Mouse (Mus musculus): Measurements from ENCODE around the gene Brpf3. TPM values are rescaled to one million over a fixed set of nuclear protein-coding genes. Genes with fewer than 3 reads are reported as not detected.

Brpf3 gene
- total and polyA plus RNA-seq, 2 experiments from 2014 or later: 4.9 to 21.5 TPM

- TF ChIP-seq CTCF (IDR thresholded peaks at IDR 0.05): no peak
- H3K27me3 ChIP-seq (ENCODE audit: insufficient read depth, low read length): no peaks in the 10 kb centered on the region
- 40% methylated on average over 12 of the region's 12 CpGs for WGBS
- H3K4me1 ChIP-seq (ENCODE audit: insufficient read depth, low read length): no peaks in the 10 kb centered on the region
- no peak for ATAC-seq (ENCODE audit: low FRiP score)
- no peak within 1 kb of the TSS for H3K4me3 ChIP-seq (ENCODE audit: low read depth, low read length)
- no peak within 1 kb of the TSS for H3K4me2 ChIP-seq (ENCODE audit: low read depth, low read length, poor library complexity, severe bottlenecking)
- no peaks in the 10 kb centered on the region for H3K36me3 ChIP-seq (ENCODE audit: insufficient read depth, low read length)
- H3K27ac ChIP-seq (ENCODE audit: low read depth, low read length): no peak within 1 kb of the TSS
- no peak within 1 kb of the TSS for H3K9ac ChIP-seq (replicated peaks; ENCODE audit: low read length, poor library complexity, severe bottlenecking)
- no peak for DNase-seq (ENCODE audit: low spot score)
- H3K9me3 ChIP-seq (ENCODE audit: low read length): 0 out of 2 replicates have a peak, but pooled peaks cover 2% of the 10 kb centered on the region
Measured at GRCm38 (mm10) chr17:28858205-28858604, 57.3 kb downstream of the Brpf3 start, which contains the start of gene Pnpla1. Gene Pnpla1 (plus strand): TSS chr17:28858411.

- H3K4me2 ChIP-seq (ENCODE audit: low read depth, low read length, poor library complexity, severe bottlenecking): no peak overlapping the region
- 74% methylated on average over 7 of the region's 7 CpGs for WGBS
- H3K27ac ChIP-seq (ENCODE audit: low read depth, low read length): no peak overlapping the region
- H3K9me3 ChIP-seq (ENCODE audit: low read length): no peaks in the 10 kb centered on the region
- H3K9ac ChIP-seq (replicated peaks; ENCODE audit: low read length, poor library complexity, severe bottlenecking): no peak overlapping the region
- H3K4me1 ChIP-seq (ENCODE audit: insufficient read depth, low read length): peaks cover 3% of the 10 kb centered on the region; the same call in 1 of the 2 replicates
- H3K4me3 ChIP-seq (ENCODE audit: low read depth, low read length): no peak overlapping the region
- DNase-seq (ENCODE audit: low spot score): no peak
- no peaks in the 10 kb centered on the region for H3K27me3 ChIP-seq (ENCODE audit: insufficient read depth, low read length)
- no peak for TF ChIP-seq CTCF (IDR thresholded peaks at IDR 0.05)
- H3K36me3 ChIP-seq (ENCODE audit: insufficient read depth, low read length): no peaks in the 10 kb centered on the region
- ATAC-seq (ENCODE audit: low FRiP score): no peak
Measured at GRCm38 (mm10) chr17:28863926-28864325, 63.0 kb downstream of the Brpf3 start.

- WGBS: 87% methylated on average over 6 of the region's 6 CpGs
- Histone ChIP-seq H3K4me2 (ENCODE audit: low read depth, low read length, poor library complexity, severe bottlenecking) (no peak overlapping the region), H3K9ac (replicated peaks; ENCODE audit: low read length, poor library complexity, severe bottlenecking) (no peak overlapping the region), H3K9me3 (ENCODE audit: low read length) (no peaks in the 10 kb centered on the region), H3K27ac (ENCODE audit: low read depth, low read length) (no peak overlapping the region), H3K4me1 (ENCODE audit: insufficient read depth, low read length) (peaks cover 4% of the 10 kb centered on the region; the same call in 1 of the 2 replicates), H3K27me3 (ENCODE audit: insufficient read depth, low read length) (no peaks in the 10 kb centered on the region), H3K36me3 (ENCODE audit: insufficient read depth, low read length) (no peaks in the 10 kb centered on the region), H3K4me3 (ENCODE audit: low read depth, low read length) (no peak overlapping the region)
- DNase-seq (ENCODE audit: low spot score): no peak
- TF ChIP-seq CTCF (IDR thresholded peaks at IDR 0.05): no peak
- ATAC-seq (ENCODE audit: low FRiP score): no peak
Measured at GRCm38 (mm10) chr17:28864464-28864863, 63.6 kb downstream of the Brpf3 start.

- no peak overlapping the region for H3K9ac ChIP-seq (replicated peaks; ENCODE audit: low read length, poor library complexity, severe bottlenecking)
- TF ChIP-seq CTCF (IDR thresholded peaks at IDR 0.05): no peak
- H3K4me2 ChIP-seq (ENCODE audit: low read depth, low read length, poor library complexity, severe bottlenecking): no peak overlapping the region
- H3K4me3 ChIP-seq (ENCODE audit: low read depth, low read length): no peak overlapping the region
- no peak overlapping the region for H3K27ac ChIP-seq (ENCODE audit: low read depth, low read length)
- H3K36me3 ChIP-seq (ENCODE audit: insufficient read depth, low read length): no peaks in the 10 kb centered on the region
- peaks cover 11% of the 10 kb centered on the region; the same call in 1 of the 2 replicates for H3K4me1 ChIP-seq (ENCODE audit: insufficient read depth, low read length)
- no peaks in the 10 kb centered on the region for H3K27me3 ChIP-seq (ENCODE audit: insufficient read depth, low read length)
- H3K9me3 ChIP-seq (ENCODE audit: low read length): no peaks in the 10 kb centered on the region
- DNase-seq (ENCODE audit: low spot score): no peak
- ATAC-seq (ENCODE audit: low FRiP score): no peak
Measured at GRCm38 (mm10) chr17:28866921-28867320, 66.0 kb downstream of the Brpf3 start.

- Histone ChIP-seq H3K4me1 (ENCODE audit: insufficient read depth, low read length) (peaks cover 11% of the 10 kb centered on the region; the same call in 1 of the 2 replicates), H3K9me3 (ENCODE audit: low read length) (no peaks in the 10 kb centered on the region), H3K9ac (replicated peaks; ENCODE audit: low read length, poor library complexity, severe bottlenecking) (no peak overlapping the region), H3K36me3 (ENCODE audit: insufficient read depth, low read length) (no peaks in the 10 kb centered on the region), H3K27ac (ENCODE audit: low read depth, low read length) (no peak overlapping the region), H3K4me2 (ENCODE audit: low read depth, low read length, poor library complexity, severe bottlenecking) (no peak overlapping the region), H3K4me3 (ENCODE audit: low read depth, low read length) (no peak overlapping the region), H3K27me3 (ENCODE audit: insufficient read depth, low read length) (no peaks in the 10 kb centered on the region)
- no peak for DNase-seq (ENCODE audit: low spot score)
- no peak for TF ChIP-seq CTCF (IDR thresholded peaks at IDR 0.05)
- no peak for ATAC-seq (ENCODE audit: low FRiP score)
- WGBS: 98% methylated on average over 4 of the region's 4 CpGs
Measured at GRCm38 (mm10) chr17:28867381-28867780, 66.5 kb downstream of the Brpf3 start.

- peak; percentile 93 for DNase-seq (ENCODE audit: low spot score)
- peak; percentile 94 for ATAC-seq (ENCODE audit: low FRiP score)
- peak overlapping the region; percentile 81 for H3K27ac ChIP-seq (ENCODE audit: low read depth, low read length)
- no peaks in the 10 kb centered on the region for H3K27me3 ChIP-seq (ENCODE audit: insufficient read depth, low read length)
- H3K4me1 ChIP-seq (ENCODE audit: insufficient read depth, low read length): peaks cover 11% of the 10 kb centered on the region; the same call in 1 of the 2 replicates
- H3K9me3 ChIP-seq (ENCODE audit: low read length): no peaks in the 10 kb centered on the region
- H3K9ac ChIP-seq (replicated peaks; ENCODE audit: low read length, poor library complexity, severe bottlenecking): no peak overlapping the region
- H3K36me3 ChIP-seq (ENCODE audit: insufficient read depth, low read length): no peaks in the 10 kb centered on the region
- no peak overlapping the region for H3K4me2 ChIP-seq (ENCODE audit: low read depth, low read length, poor library complexity, severe bottlenecking)
- 27% methylated on average over 9 of the region's 9 CpGs for WGBS
- no peak for TF ChIP-seq CTCF (IDR thresholded peaks at IDR 0.05)
- H3K4me3 ChIP-seq (ENCODE audit: low read depth, low read length): no peak overlapping the region
Measured at GRCm38 (mm10) chr17:28869412-28870110, 68.7 kb downstream of the Brpf3 start.

Measured in midbrain, postnatal 0 days (tissue).